16 mouse cellular contexts compared by ENCODE assay signal in the genomic region with DNA sequence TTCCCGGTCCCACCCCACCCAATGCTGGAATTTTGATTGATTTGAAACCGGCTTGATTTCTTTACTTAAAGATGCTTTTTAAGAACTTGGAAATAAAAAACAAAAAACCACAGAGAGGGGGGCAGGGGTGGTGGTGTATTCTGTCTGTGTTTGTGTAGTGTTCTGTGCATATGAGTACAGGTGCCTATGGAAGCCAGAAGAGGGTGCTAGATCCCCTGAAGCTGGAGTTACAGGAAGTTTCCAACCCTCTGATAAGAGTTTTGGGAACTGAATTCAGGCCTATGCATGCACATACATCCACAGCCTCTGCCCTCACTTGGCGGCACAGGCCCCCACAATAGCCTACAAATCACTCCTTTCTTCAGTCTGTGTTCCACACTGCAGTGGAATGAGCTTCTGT.
DNase-seq lines count a peak whose midpoint lies in the region; ATAC-seq and TF ChIP-seq lines count a peak whose summit lies in the region.
"Had no signal": no experiment of that assay in that cellular context is flagged by ENCODE, and none has a peak within 500 bp of the region (broad histone marks: within the 10 kb centered on the region; RNA-seq: fewer than 3 reads in every experiment).

No protein-coding gene starts in this region.

- H3K9ac ChIP-seq in lung, embryonic 14.5 days: no peak overlapping the region
- H3K9ac ChIP-seq: intestine, embryonic 15.5 days; limb, embryonic 15.5 days; midbrain, embryonic 13.5 days had no signal

- intact Hi-C loops in gastrocnemius, adult 2 months (cut with DNase I): no loop called here
- intact Hi-C loops in gastrocnemius, postnatal 14 days (cut with DNase I; ENCODE audit: low total_unique reads): no loop called here

- WGBS in lung, embryonic 14.5 days: 80% methylated on average over 3 of the region's 3 CpGs

- no peak overlapping the region for H3K4me2 ChIP-seq in lung, embryonic 14.5 days
- H3K4me2 ChIP-seq: intestine, embryonic 15.5 days; limb, embryonic 15.5 days; midbrain, embryonic 13.5 days had no signal

- H3K27me3 ChIP-seq in lung, embryonic 14.5 days (ENCODE audit: insufficient read depth, low read length): no peaks in the 10 kb centered on the region
- H3K27me3 ChIP-seq: intestine, embryonic 15.5 days; limb, embryonic 15.5 days; midbrain, embryonic 13.5 days had no signal

- TF ChIP-seq CTCF in gastrocnemius, adult 2 months (IDR thresholded peaks at IDR 0.05): peak; percentile 21; the same call in 1 of the 2 replicates
- TF ChIP-seq CTCF in lung, embryonic 14.5 days (IDR thresholded peaks at IDR 0.05; ENCODE audit: low read depth): peak; percentile 27; the same call in 1 of the 2 replicates

- DNase-seq in gastrocnemius, adult 2 months: no peak
- no peak for DNase-seq in gastrocnemius, postnatal 14 days
- DNase-seq in lung, embryonic 14.5 days: no peak
- DNase-seq in lung, adult 18-20 months: no peak
- DNase-seq in 416B (ENCODE audit: low read depth): peak; percentile 48
- DNase-seq in R1 (ENCODE audit: low read depth, low spot score): peak; percentile 69
- no peak for DNase-seq in cerebellum, postnatal 4 days (ENCODE audit: low spot score in 2 of 2)
- DNase-seq: B cell, adult 2 months; cerebellum, postnatal 36 days; gastrocnemius, postnatal 36 days; kidney, postnatal 14 days had no signal

- H3K36me3 ChIP-seq in lung, embryonic 14.5 days (ENCODE audit: insufficient read depth): no peaks in the 10 kb centered on the region
- H3K36me3 ChIP-seq: hindbrain, embryonic 10.5 days; intestine, embryonic 15.5 days; limb, embryonic 15.5 days; midbrain, embryonic 13.5 days had no signal

- no peak overlapping the region for H3K27ac ChIP-seq in gastrocnemius, adult 2 months
- H3K27ac ChIP-seq in lung, embryonic 14.5 days (ENCODE audit: low read depth): no peak overlapping the region
- H3K27ac ChIP-seq: hindbrain, embryonic 10.5 days; intestine, embryonic 15.5 days; limb, embryonic 15.5 days; midbrain, embryonic 13.5 days had no signal

- no peaks in the 10 kb centered on the region for H3K4me1 ChIP-seq in lung, embryonic 14.5 days (ENCODE audit: insufficient read depth)
- H3K4me1 ChIP-seq: hindbrain, embryonic 10.5 days; intestine, embryonic 15.5 days; midbrain, embryonic 13.5 days had no signal

- ATAC-seq in lung, embryonic 14.5 days (ENCODE audit: insufficient read depth): no peak
- no peak for ATAC-seq in frontal cortex, adult (ENCODE audit: low TSS enrichment)
- ATAC-seq: intestine, embryonic 15.5 days; midbrain, embryonic 13.5 days had no signal

- H3K4me3 ChIP-seq in gastrocnemius, adult 2 months: no peak overlapping the region
- no peak overlapping the region for H3K4me3 ChIP-seq in lung, embryonic 14.5 days (ENCODE audit: low read depth, low read length)
- H3K4me3 ChIP-seq: hindbrain, embryonic 10.5 days; intestine, embryonic 15.5 days; limb, embryonic 15.5 days; midbrain, embryonic 13.5 days had no signal

- no peaks in the 10 kb centered on the region for H3K9me3 ChIP-seq in lung, embryonic 14.5 days (ENCODE audit: low read depth, low read length)
- H3K9me3 ChIP-seq: hindbrain, embryonic 10.5 days; intestine, embryonic 15.5 days; limb, embryonic 15.5 days; midbrain, embryonic 13.5 days had no signal

Comparison
In these comparisons a context has a peak if more than half of its experiments do, and no peak if none do; other contexts are left out.
1. DNase-seq: peak in 416B (single experiment) and R1 (single experiment); none in gastrocnemius, adult 2 months (single experiment), gastrocnemius, postnatal 14 days (single experiment), lung, embryonic 14.5 days (single experiment), lung, adult 18-20 months (0 of 2) and cerebellum, postnatal 4 days (0 of 2).